Mouse (Mus musculus): ENCODE measurements at regions not wholly inside any gene's neighbourhood (a gene's known extent, or its start where the extent isn't known, plus 50 kb on each side); places are given as distances from the start of the nearest gene placed in this dataset.

DNA sequence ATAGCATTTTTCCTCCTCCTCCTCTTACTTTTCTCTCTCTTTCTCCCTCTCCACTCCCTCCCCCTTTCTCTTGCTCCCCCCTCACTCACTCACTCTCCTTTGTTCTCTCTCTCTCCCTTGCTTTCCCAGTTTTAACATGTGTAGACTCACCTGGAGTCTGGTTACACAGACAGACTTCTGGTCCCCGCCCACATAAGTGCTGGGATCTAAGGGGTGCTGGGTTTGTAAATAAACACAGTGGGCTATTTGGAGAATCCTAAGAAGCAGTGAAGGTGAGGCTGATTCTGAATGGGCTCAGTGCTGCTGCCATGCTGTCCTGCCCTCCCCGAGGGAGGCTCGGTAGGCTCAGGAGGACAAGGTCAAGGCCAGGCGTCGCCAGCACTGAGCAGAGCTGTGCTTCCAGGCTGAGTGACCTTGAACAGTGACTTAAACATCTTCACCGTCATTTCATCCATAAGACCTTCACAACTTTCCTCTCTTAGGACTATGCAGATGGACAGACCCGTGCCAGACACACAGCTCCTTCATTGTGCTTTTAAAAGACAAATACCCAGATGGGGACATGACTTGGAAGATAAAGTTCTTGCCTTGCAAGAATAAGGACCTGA is 186.7 kb upstream of the Myt1l start:
- no peak for TF ChIP-seq POLR2A (IDR thresholded peaks at IDR 0.05; ENCODE audit: extremely low read depth, insufficient read depth, low read length)
- no peak for TF ChIP-seq CTCF (IDR thresholded peaks at IDR 0.05; ENCODE audit: low read depth, low read length)

Measured in liver, adult 2 months (tissue).